Mouse (Mus musculus): ENCODE measurements around the gene Ankrd54.

DNA sequence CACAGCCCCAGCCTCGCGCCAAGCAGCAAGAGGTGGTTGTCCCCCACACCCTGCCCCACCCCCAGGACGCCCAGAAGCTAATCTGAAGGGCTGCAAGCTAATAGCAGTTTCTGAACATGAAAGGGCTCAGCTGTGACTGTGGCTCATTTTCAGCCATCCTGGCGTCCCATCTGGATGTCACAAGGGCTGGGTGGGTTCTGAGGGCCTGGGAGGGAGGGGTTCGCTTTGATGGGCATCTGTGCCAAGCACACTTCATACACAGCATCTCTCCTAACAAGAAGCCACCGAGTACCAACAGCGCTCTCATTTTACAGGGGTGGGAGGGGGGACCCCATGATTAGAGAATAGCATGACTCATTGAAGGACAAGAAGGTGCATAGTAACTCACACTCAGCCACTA lies 49.3 kb downstream of the Ankrd54 start:
- TF ChIP-seq POLR2A (IDR thresholded peaks at IDR 0.05; ENCODE audit: low read depth, low read length) (no peak), CTCF (IDR thresholded peaks at IDR 0.05; ENCODE audit: extremely low read depth, insufficient read length, insufficient replicate concordance, low read depth, low read length) (no peak)
